Mouse (Mus musculus) embryonic facial prominence, embryonic 14.5 days (tissue): ENCODE measurements around the gene Pipox. TPM values are rescaled to one million over a fixed set of nuclear protein-coding genes. Genes with fewer than 3 reads are reported as not detected.
A peak's percentile ranks its signal among the peaks of the same experiment; 100 is the strongest.

Experiments used
- ATAC-seq: fragments of 200-750 bp; cut with Nextera tagmentation; 2 replicates; pipeline ENCODE4 v1.8.0; 2017; ENCODE audit warnings: low read depth, moderate number of reproducible peaks, moderate TSS enrichment
- DNase-seq: peaks from one replicate; pipeline ENCODE4 v3.0.0-alpha.2; 2015; ENCODE audit warnings: low spot score
- H3K27ac ChIP-seq: fragments of 300-500 bp; sonication (generic); replicated peaks from 2 replicates; pipeline ENCODE4 v1.5.1; 2014; ENCODE audit warnings: low read depth, mild to moderate bottlenecking, low read length, moderate library complexity
- H3K27me3 ChIP-seq: fragments of 300-500 bp; sonication (generic); replicated peaks from 2 replicates; pipeline ENCODE4 v1.6.1; 2014; ENCODE audit warnings: low read length; ENCODE audit not compliant: control insufficient read depth, insufficient read depth
- H3K36me3 ChIP-seq: fragments of 300-500 bp; sonication (generic); 2 replicates; pipeline ENCODE4 v1.6.1; 2014; ENCODE audit warnings: low read length, mixed read lengths; ENCODE audit not compliant: control insufficient read depth, insufficient read depth
- H3K4me1 ChIP-seq: fragments of 300-500 bp; sonication (generic); 2 replicates; pipeline ENCODE4 v1.6.1; 2014; ENCODE audit warnings: antibody characterized with exemption, low read length; ENCODE audit not compliant: control insufficient read depth, insufficient read depth
- H3K4me2 ChIP-seq: fragments of 300-500 bp; sonication (generic); 2 replicates; pipeline ENCODE4 v1.6.1; 2014; ENCODE audit warnings: low read depth, mild to moderate bottlenecking, low read length, moderate library complexity, mixed read lengths
- H3K4me3 ChIP-seq: fragments of 300-500 bp; sonication (generic); 2 replicates; pipeline ENCODE4 v1.5.1; 2014; ENCODE audit warnings: low read depth, mild to moderate bottlenecking, low read length
- H3K9ac ChIP-seq: fragments of 300-500 bp; sonication (generic); 2 replicates; pipeline ENCODE4 v1.6.1; 2014; ENCODE audit warnings: low read depth, mild to moderate bottlenecking, low read length, moderate library complexity, mixed read lengths
- H3K9me3 ChIP-seq: fragments of 300-500 bp; sonication (generic); 2 replicates; pipeline ENCODE4 v1.6.1; 2016; ENCODE audit warnings: low read length; ENCODE audit not compliant: control insufficient read depth
- WGBS: fragments of 180-500 bp; shearing (Covaris S2); extraction: QIAGEN DNeasy Blood & Tissue Kit; methylation state at CpG from one replicate; pipeline ENCODE4 v1.1.7; 2014; 5-methylcytosine and 5-hydroxymethylcytosine counted together
- polyA plus RNA-seq: library from polyadenylated mRNA; unstranded; fragments of >200 nt; fragmentation: Nextera tagmentation; extraction: Ambion mirVana; gene quantifications from 2 replicates; pipeline ENCODE4 v1.2.1, GENCODE M21; 2014

The Pipox gene
- polyA plus RNA-seq, 1 experiment from 2014 or later = 1.8 TPM

DNA sequence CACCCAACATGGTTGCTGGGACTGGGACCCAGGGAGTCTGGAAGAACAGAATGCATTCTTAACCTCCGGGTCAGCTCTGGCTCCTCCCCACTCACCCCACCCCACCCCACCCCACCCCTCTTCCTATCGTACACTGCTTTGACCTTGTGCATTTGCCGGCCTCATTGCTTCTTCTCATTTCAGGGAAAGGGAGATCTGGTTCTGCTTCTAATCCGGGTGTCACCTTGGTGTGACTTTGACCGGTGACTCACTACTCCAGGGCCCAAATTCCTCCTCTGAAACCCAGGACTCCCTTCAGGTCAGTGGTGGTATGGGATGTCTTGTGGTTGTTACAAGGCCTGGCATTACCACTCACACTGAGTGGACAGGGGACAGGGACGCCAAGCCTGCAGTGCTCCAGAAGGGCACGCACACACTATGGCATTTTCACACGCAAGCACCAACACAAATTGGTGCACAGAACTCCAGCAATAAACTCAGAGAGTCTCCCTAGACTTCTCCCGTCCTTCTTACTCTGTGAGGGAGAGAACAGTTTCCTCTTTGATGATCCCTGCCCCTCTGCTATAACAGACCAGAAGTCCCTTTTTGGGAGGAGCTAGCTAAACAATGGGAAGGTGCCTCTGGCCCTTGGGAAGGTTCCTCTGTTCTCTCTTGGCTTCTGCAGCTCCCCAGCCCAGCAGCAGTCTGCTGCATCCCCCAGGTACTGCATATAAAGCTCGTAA, 9.2 kb downstream of the Pipox start:
- no peak overlapping the region for H3K27ac ChIP-seq
- H3K9me3 ChIP-seq = no peaks in the 10 kb centered on the region
- H3K9ac ChIP-seq = no peak overlapping the region
- no peaks in the 10 kb centered on the region for H3K27me3 ChIP-seq
- ATAC-seq (no peak), DNase-seq (no peak)
- WGBS = 33% methylated on average over 10 of the region's 10 CpGs
- H3K4me1 ChIP-seq = peaks cover 32% of the 10 kb centered on the region
- H3K4me2 ChIP-seq = no peak overlapping the region
- H3K36me3 ChIP-seq = no peaks in the 10 kb centered on the region
- no peak overlapping the region for H3K4me3 ChIP-seq

- Histone ChIP-seq H3K36me3 (no peaks in the 10 kb centered on the region), H3K27me3 (no peaks in the 10 kb centered on the region), H3K9me3 (no peaks in the 10 kb centered on the region), H3K4me3 (no peak overlapping the region), H3K4me2 (no peak overlapping the region), H3K27ac (no peak overlapping the region; the same call in 1 of the 2 replicates), H3K9ac (no peak overlapping the region), H3K4me1 (peaks cover 28% of the 10 kb centered on the region)
- ATAC-seq (no peak), DNase-seq (no peak)
- WGBS = 56% methylated on average over 11 of the region's 11 CpGs
Observed at GRCm38 (mm10) chr11:77876760-77877148, 17.1 kb downstream of the Pipox start.

GRCm38 (mm10) chr11:77875847-77876759, 17.8 kb downstream of the Pipox start:
- Histone ChIP-seq H3K9ac (no peak overlapping the region; the same call in 1 of the 2 replicates), H3K4me1 (peaks cover 28% of the 10 kb centered on the region), H3K4me2 (no peak overlapping the region), H3K4me3 (no peak overlapping the region), H3K27me3 (no peaks in the 10 kb centered on the region), H3K36me3 (no peaks in the 10 kb centered on the region), H3K9me3 (no peaks in the 10 kb centered on the region), H3K27ac (peak overlapping the region; percentile 45; the same call in 1 of the 2 replicates)
- DNase-seq (no peak), ATAC-seq (no peak)
- 54% methylated on average over 26 of the region's 26 CpGs for WGBS

GRCm38 (mm10) chr11:77875269-77875668, 18.6 kb downstream of the Pipox start:
- Histone ChIP-seq H3K4me2 (no peak overlapping the region), H3K9me3 (no peaks in the 10 kb centered on the region), H3K27ac (no peak overlapping the region), H3K36me3 (no peaks in the 10 kb centered on the region), H3K4me3 (no peak overlapping the region), H3K27me3 (no peaks in the 10 kb centered on the region), H3K4me1 (peaks cover 28% of the 10 kb centered on the region), H3K9ac (no peak overlapping the region)
- no peak for DNase-seq
- no peak for ATAC-seq
- 62% methylated on average over 5 of the region's 5 CpGs for WGBS

DNA sequence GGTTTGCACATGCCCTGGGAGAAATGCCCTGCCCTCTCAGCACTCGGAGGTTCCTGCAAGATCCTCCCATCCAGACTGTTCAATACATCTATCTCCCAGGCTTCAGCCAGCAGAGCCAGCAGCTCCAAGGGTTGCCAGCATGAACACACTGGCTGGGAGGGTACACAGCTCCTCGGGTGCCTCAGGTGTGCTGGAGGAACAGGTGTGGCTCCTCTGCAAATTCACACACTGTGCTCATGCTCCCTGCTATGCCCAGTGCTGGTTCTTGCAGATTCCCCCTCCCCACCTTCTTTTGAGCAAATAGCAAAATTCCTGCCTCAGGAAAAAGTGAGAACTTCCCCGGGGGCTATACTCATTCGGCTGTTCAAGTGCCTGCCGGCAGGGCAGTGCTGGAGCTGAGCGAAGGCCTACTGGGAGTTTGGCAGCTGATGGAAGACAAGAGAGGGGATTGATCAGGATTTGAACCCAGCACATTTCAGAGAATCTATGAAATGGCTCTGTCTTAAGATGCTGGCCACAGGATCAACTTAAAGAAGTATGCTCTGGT, 19.1 kb downstream of the Pipox start:
- Histone ChIP-seq H3K9ac (no peak overlapping the region), H3K9me3 (no peaks in the 10 kb centered on the region), H3K36me3 (no peaks in the 10 kb centered on the region), H3K27ac (no peak overlapping the region), H3K4me1 (peaks cover 28% of the 10 kb centered on the region), H3K4me3 (no peak overlapping the region), H3K27me3 (no peaks in the 10 kb centered on the region), H3K4me2 (no peak overlapping the region)
- 63% methylated on average over 6 of the region's 6 CpGs for WGBS
- no peak for ATAC-seq
- no peak for DNase-seq

DNA sequence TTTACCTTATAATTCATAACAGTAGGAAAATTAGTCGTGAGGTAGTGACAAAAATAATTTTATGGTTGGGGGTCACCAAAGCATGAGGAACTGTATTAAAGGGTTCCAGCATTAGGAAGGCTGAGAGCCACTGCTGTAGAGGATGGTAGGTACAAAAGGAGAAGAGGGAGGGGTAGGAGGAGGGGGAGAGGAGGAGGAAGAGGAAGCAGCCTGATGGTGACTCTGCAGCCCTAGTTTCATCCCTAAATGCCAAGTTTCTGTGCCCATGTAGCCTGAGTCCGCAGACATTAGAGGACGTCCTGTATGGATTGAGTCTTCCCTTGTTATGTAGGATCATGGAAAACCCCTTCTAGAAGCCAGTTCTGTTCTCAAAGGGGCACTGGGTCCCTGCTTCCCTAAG, 20.8 kb downstream of the Pipox start:
- H3K9me3 ChIP-seq = no peaks in the 10 kb centered on the region
- no peak overlapping the region for H3K4me2 ChIP-seq
- H3K4me1 ChIP-seq = peaks cover 28% of the 10 kb centered on the region
- H3K36me3 ChIP-seq = no peaks in the 10 kb centered on the region
- DNase-seq (no peak), ATAC-seq (no peak)
- 39% methylated on average over 3 of the region's 3 CpGs for whole genome bisulfite sequencing
- no peak overlapping the region for H3K9ac ChIP-seq
- no peaks in the 10 kb centered on the region for H3K27me3 ChIP-seq
- no peak overlapping the region for H3K27ac ChIP-seq
- H3K4me3 ChIP-seq = no peak overlapping the region

DNA sequence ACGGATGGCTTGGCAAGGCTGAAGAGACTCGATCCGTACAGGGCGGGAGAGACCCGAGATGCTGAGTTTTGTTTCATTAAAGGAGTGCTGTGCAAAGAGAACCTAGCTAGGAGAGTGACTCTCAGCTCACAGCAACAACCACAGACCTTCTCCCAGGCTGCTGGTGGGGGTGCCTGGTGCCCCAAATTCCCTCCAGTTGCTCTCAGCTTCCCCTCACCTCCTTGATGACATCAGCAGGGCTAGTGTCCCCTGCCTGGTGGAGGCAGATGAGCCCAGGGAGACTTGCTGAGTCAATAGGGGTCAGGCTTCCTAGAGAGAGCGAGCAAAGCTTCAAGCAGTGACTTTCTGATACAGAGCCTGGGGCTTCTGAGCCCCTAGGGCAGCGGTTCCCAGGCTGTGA, 21.2 kb downstream of the Pipox start:
- peak overlapping the region; percentile 35 for H3K4me2 ChIP-seq

DNA sequence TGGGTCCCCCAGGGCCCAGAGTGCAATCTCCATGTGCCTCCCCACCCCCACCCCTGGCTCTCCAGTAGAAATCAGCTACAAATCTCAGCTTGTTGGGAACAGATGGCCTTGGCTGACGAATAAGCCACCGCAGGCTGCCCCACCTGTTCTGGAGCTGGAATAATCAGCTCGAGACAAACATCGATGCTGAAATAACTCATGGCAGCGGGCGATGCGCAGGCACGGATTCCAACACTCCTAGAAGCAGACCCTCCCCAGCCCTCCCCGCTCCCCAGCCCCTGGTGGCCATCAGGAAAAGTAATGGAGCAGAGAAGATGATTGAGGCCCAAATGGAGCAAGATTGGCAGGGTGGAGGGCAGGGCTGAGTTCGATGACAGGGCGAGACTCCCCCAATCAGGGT, 21.7 kb downstream of the Pipox start:
- Histone ChIP-seq H3K9me3 (no peaks in the 10 kb centered on the region), H3K4me2 (peak overlapping the region; percentile 35), H3K36me3 (no peaks in the 10 kb centered on the region), H3K4me1 (peaks cover 35% of the 10 kb centered on the region), H3K27me3 (no peaks in the 10 kb centered on the region), H3K4me3 (no peak overlapping the region), H3K9ac (no peak overlapping the region), H3K27ac (no peak overlapping the region)
- peak; percentile 48; the same call in 1 of the 2 replicates for ATAC-seq
- WGBS = 1% methylated on average over 11 of the region's 11 CpGs
- peak; percentile 70 for DNase-seq

More for the DNA sequence above, 21.2 kb downstream of the Pipox start:
- Histone ChIP-seq H3K27ac (no peak overlapping the region), H3K27me3 (no peaks in the 10 kb centered on the region), H3K36me3 (no peaks in the 10 kb centered on the region), H3K4me3 (no peak overlapping the region), H3K9me3 (no peaks in the 10 kb centered on the region), H3K4me1 (peaks cover 31% of the 10 kb centered on the region), H3K9ac (no peak overlapping the region)
- DNase-seq (no peak), ATAC-seq (no peak)
- 14% methylated on average over 2 of the region's 7 CpGs for WGBS
